Mouse (Mus musculus): ENCODE measurements around the gene Slc25a35.
"Not testable (repeated sequence)": the region's sequence is repeated elsewhere in the genome, so short reads cannot be mapped to it uniquely, and the experiment has no call there.

The Slc25a35 gene

DNA sequence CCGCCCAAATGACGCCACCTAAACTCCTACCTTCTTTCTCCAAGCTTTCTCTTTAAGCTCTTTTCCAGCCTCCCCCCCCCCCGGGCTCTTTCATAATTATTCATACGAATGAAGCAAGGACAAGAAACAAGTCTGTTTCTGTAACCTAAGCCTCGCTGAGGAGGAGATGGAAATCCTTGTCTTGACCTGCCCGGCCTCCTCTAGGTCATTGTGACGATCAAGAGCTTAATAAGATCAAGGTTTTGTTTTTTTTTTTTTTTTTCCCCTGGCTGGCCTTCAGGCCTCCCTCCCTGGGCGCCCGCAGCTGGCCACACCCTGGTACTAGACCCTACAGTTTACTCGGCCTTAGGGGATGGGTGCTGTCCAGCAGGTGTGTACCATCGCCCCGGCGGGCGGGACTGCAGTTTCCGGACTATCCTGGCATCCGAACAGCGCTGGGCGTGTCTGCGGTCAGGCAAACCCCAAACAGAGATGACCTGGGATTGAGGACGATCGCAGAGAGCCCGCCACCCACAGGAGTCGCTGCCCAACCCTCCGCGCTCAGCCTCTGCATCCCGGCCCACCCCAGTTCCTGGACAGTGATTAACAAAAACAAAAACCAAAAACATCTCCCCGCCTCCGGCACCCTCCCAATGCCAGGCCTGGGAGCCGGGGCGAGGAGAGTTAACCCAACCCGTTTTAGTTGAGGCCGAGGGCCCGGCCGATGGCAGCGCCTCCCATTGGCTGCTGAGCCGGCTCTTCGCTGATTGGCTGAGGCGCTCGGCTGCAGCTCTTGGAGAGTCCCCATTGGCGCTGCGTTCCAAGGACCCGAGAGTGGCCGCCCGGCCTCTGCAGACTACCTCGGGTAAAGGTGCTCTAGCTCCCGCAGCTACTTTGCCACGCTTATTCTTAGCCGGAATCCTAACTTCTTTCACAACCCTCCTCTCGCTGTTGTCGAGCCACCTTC, at the start of gene Slc25a35:
Gene Slc25a35 (plus strand): TSS at position 795 of the 946 bp plus-strand sequence.
- CTCF ChIA-PET: interaction anchor here (0.7 to 1.7 kb wide), 6 partner anchors 8 to 1560 kb away, joined by 3 to 22 read pairs (median 4); no protein-coding TSS in a partner anchor

DNA sequence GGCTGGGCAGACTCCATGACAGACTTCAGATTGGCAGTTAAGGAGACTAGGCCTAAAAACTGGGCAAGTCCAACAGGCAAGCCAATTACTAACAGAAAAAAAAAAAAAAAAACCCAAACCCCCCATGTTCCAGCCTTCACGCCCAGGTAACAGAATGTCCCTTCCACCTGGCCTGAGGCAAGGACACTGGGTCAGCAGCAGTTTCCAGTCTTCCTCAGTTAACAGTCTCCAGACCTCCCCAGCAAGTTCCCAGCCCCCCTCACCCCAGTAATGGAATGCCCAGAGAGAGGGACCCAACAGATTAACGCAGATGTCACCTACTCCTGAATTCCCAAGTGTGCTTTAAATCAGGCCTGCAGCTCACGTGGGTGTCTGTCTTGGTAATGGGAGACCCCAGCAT, 44.7 kb upstream of the Slc25a35 start:
- CTCF ChIA-PET: no interaction called here

DNA sequence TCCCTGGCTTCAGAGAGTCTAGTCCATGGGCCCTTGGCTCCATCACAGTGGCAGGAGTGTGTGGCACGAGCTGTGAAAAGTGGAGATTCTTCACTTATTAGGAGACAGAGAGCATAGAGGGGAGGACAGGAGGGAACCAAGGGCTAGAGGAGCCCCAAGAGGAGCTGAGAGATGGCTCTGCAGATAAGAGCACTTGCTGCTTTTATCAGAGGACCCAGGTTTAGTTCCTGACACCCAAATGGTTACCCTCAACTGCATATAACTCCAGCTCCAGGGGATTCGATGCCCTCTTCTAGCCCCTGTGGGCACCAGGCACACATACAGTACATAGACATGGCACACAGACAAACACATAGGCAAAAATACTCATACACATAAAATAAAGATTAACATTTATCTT, 43.2 kb upstream of the Slc25a35 start:
- CTCF ChIA-PET: no interaction called here

DNA sequence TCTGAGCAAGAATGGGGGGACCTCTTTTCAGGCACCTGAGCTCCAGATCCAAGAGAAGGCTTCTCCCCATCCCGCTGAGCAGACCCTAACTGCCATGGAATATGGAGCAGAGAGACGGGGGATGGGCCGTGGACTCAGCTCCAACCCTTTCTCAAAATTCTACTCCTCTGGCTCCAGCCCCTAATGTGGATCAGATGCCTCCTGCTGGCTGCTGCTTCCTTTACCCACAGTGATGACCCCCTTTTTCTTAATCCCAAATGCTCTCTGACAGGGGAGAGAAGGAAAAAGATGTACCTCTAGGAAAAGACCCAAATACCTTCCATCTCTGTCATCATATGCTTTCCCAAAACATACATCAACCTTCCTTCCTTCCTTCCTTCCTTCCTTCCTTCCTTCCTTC, 41.0 kb upstream of the Slc25a35 start, which contains the start of gene Odf4:
Gene Odf4 (minus strand): TSS at position 101 of the 400 bp plus-strand sequence.
- CTCF ChIA-PET: interaction anchor here (0.7 kb wide), 1 partner anchor 117 kb away, joined by 5 read pairs; no protein-coding TSS in a partner anchor

DNA sequence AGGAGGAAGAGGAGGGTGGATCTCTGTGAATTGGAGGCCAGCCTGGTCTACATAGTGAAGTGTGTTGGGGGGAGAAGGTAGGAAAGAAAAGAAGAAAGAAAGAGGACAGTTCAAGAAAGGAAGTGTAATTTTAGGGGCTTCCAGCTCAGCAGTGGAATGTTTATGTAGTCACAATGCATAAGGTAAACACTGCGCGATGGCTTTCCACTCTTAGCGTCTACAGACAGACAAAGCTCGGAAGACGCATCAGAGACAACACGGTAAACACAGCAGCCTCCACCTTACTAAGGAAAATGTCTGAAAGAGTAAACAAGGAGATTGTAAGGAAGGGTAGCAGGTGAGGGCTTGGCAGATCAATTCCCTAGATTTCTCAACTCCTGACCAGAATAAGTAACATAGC, 38.0 kb upstream of the Slc25a35 start:
- CTCF ChIA-PET: no interaction called here

DNA sequence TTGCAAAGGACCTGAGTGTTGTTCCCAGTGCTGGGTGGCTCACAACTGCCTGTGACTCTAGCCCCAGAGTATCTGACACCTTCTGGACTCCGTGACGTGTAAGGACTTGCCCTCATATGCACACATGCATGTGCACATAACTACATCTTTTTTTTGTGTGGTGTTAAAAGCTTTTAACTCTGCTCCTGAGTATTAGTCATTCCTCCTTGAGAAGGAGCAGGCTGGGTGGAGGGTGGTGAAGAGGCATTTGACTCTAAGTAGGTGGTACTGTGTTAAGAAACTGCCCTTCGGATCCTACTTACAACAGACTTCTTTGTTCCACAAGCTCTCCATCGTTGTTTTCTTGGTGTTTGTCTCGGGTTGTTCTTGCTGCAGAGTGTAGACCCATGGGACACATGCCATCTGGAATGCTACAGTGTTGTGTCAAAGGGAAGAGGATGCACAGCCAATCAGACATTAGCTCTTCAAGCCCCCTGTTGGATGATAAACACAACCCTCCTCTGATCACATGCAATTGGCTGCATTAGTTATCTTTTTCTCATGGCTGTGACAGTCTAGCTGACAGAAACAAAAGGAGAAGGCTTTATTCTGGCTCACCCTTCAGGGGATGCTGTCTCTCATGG, 33.9 kb upstream of the Slc25a35 start:
- CTCF ChIA-PET: no interaction called here

DNA sequence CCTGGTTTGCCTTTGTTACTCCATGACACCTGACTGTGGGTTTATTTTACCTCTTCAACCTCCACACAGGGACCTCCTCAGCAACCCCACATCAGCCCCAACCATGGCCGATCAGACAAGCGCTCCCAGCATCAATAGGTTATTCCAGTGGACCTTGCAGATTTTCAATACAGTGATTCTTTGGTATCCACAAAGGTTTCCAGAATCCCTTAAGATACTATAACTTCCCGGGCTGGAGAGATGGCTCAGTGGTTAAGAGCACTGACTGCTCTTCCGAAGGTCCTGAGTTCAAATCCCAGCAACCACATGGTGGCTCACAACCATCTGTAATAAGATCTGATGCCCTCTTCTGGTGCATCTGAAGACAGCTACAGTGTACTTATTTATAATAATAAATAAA, 31.0 kb upstream of the Slc25a35 start:
- CTCF ChIA-PET: not testable (repeated sequence)

DNA sequence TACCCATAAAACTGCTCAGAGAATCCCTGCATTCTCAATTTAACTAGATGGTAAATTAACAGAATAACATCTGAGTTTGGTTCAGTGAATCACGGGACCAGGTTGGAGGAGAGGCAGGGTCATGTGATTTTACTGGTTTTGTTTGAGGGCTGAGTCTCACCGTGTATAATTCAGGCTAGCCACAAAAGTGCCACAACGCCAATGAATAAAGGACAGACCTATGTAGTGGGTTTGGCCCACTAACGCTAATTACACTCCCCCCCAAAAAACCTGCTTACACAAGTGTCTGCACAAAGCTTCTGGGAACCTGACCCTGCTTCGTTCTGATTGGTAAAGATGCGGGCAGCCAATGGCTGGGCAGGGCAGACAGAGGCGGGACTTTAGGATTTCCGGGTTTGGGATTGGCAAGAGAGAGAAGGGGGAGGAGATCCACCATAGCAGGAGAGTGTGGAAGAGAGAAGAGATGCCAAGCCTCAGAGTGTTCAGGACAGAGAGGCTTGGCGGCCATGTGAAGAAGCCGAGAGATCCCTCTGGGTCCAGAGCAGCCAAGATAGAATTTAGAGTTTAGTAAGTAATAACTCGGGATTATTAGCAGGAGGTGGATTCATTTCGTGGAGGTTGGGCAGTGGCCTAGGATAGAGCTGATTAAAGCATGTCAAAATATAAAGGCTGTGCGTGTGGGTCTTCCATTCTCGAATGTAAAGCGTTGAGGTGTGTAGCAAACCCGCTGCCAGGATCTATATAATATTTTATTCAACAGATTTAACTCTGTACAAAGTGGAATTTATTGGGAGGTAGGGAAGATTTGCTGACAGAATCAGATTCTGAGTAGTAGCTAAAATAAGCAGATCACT, 28.3 kb upstream of the Slc25a35 start:
- CTCF ChIA-PET: no interaction called here

DNA sequence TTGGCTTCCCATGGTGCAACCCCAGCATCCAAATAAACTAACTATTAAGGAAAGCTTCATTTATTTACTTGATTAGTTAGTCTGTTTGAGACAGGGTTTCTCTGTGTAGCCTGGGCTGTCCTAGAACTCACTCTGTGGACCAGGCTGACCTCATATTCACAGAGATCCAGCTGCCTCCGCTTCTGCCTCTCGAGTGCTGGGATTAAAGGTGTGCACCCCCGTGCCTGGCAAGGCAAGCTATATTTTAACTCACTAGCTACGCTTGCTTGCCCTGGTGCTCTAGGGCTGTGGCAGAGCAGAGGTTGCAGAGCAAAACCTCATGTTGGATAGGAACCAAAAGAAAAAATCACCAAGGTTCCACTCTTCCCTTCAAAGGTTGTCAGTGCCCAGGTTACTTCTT, 27.4 kb upstream of the Slc25a35 start:
- CTCF ChIA-PET: no interaction called here

DNA sequence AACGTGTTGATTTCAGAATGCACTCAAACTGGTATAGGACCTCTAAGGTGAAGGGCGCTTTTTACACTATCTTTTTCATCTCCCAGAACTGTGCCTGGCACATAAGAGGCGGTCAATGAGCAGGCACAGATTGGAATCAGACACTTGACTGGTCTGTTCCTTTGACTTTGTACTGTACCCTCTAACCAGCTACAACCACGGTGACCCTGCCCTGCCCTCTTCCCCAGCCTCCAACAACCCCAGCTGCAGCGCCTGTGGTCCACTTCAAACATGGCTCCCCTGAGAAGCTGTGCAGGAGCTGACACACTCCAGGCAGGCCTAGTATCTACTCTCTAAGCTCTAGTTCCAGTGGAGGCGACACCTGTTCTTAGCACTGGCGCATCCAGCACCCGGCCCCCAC, 25.2 kb upstream of the Slc25a35 start:
- CTCF ChIA-PET: no interaction called here

DNA sequence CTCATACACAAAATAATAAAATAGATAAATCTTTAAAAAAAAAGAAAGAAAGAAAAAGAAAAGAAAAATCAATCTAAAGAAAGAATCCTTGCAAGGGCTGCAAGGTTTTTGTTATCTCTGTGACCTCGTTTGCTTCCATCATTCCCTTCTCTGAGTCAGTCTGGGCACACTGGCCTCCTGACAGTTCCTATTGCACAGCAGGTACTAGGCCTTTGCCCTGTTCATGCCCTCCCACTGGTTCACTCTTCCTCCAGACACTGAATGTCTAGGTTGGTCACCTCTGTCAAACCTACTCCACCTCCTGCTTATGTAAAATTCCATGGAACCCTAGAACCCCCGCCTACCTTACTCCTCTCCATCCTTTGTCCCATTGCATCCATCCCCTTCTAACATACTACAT, 22.7 kb upstream of the Slc25a35 start:
- CTCF ChIA-PET: no interaction called here

DNA sequence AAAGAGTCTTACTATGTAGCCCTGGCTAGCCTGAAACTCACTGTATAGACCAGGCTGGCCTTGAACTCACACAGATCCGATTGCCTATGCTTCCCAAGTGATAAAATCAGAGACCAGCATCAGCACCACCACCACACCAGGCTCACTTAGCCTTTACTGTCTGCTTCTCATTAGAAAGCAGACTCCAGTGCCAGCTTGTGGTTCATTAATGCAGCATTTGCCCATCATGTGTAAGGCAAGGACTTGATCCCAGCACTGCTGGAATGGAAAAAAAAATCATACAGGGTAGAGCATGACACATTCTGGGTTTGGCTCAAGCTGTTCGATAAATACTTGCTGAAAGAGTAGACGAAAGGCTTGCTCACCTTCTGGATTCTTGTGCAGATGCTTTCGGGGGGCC, 21.9 kb upstream of the Slc25a35 start:
- CTCF ChIA-PET: no interaction called here

DNA sequence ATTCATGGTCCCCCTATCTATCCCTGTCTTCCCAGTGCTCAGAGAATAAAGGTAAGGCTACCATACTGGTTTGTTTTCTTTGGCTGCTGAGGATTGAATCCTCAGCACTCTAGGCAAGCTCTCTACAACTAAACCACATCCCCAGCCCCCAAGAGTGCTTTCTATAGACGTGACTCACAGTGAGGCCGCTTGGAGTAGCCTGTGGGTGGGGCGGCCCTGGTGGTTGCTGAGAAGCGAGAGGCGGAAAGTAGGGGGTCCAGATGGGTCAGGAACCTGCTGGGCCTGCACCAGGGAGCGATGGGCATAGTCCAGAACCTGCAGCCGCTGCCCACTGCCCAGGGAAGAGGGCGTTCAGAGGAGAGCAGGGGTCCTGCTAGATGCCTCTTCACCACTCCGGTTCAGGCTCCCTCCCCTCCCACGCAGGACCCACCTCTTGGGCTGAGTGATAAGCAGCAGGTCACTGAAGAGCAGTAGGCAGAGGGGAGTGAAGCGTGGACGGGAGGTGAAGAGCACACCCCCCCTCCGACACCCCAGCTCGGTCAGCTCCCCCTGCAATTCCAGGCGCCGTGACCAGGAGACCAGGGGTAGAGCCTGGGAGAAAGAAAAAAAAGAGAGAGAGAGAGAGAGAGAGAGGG, 21.0 kb upstream of the Slc25a35 start:
- CTCF ChIA-PET: no interaction called here

DNA sequence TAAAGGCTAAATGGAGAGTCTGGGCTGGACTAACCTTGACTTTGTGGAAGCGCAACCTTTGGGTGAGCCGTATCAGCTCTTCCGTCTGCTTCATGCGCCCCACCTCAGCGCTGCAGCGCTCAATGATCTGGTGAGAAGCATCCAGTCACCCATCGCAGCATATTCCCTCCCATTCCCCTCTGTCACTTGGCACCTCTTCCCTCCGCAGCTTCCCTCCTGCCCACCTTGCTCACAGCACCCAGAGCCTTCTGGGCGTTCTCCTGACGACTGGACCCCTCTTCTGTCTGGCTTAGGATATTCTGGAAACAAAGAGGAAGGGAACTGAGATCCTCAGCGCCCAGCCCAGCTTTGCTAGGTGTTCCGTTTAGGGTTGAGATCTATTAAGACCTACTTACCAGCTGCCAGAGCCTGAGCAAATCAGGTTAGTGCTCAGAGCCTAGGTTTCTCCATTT, 20.4 kb upstream of the Slc25a35 start:
- CTCF ChIA-PET: no interaction called here

DNA sequence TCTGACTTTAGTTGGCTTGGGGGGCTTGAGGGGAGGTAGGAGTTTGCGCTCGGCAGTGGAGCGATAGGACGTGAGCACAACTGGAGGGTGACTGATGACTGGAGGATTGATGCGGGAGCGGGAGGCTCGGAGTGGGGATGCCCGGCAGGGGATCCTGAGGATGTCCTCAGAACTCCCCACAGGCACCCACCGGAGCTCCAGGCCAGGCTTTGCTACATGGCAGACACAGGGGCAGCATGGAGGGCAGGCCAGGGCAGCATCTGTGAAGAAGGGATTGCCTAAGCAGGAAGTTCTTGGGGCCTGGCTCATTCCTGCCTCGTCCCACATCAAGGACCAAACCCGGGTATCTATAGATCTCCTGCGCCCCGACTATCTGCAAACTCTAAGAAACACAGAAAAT, 14.0 kb upstream of the Slc25a35 start:
- CTCF ChIA-PET: interaction anchor here (0.5 kb wide), 1 partner anchor 209 kb away, joined by 5 read pairs; no protein-coding TSS in a partner anchor

DNA sequence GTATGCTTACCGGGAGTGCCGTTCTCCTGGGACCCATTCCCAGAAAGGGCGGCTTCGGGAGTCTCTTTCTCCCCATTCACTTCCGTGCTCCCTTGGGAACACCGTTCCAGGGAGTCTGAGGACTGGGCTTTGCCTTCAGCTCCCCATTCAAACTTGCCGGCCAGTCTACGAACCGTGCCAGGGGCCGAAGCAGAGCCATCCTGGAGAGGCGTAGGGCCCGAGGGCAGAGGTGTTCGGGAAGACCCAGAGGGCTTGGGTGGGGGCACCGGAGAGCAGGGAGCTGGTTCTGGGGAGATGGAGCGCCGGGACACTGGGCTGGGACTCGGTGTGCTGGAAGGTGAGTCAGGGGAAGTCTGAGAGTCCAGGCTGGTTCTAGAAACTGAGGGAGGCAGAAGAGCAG, 13.5 kb upstream of the Slc25a35 start:
- CTCF ChIA-PET: no interaction called here

DNA sequence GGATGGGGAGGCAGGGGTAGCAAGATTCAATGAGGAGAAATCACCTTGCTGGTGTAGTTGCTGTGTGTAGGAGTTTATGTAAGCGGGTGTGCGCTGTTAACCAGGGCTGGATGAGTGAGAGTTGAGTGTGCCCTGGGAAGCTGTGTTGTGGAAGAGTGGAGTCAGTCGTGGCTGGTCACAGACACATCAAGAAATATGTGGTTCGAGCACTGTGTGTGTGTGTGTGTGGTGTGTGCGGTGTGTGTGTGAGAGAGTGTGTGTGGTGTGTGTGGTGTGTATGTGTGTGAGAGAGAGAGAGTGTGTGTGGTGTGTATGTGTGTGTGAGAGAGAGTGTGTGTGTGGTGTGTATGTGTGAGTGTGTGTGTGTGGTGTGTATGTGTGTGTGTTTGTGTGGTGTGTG, 12.5 kb upstream of the Slc25a35 start:
- CTCF ChIA-PET: interaction anchor here (0.6 kb wide), 1 partner anchor 13 kb away, joined by 5 read pairs; no protein-coding TSS in a partner anchor

DNA sequence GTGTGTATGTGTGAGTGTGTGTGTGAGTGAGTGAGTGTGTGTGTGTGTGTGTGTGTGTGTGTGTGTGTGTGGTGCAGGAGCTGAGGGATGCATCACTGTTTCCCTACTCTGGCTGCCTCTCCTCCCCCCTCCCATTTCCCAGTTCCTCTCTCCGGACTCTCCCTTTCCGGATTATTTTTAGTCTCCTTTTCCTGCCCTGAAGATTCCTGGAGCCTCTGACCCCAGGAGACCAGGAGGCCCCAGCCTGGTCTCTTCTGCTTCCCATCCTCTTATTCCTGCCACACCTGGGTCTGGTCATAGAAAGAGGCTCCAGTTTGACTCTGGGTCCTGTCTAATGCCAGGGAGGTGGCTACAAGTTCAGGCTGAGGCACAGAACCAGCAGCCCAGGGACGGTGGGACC, 11.8 kb upstream of the Slc25a35 start:
- CTCF ChIA-PET: no interaction called here

DNA sequence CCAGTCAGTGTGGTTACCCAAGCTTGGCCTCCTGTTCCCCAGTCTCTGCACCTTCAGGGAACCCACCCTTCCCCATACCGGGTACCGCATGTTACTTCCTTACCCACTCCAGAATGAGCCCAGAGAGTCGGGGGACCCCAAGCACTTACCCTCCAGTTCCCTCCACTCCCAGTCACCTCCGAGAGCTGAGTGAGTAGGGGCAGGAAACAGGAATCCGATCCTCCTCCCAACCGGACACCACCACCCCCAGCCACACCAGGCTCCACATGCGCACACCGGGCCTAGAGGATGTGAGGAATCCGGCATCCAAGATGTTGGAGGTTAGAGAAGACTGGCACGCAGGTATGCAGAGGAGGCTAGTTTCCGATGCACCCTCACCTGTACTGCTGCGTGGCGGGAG, 11.2 kb upstream of the Slc25a35 start:
- CTCF ChIA-PET: no interaction called here

DNA sequence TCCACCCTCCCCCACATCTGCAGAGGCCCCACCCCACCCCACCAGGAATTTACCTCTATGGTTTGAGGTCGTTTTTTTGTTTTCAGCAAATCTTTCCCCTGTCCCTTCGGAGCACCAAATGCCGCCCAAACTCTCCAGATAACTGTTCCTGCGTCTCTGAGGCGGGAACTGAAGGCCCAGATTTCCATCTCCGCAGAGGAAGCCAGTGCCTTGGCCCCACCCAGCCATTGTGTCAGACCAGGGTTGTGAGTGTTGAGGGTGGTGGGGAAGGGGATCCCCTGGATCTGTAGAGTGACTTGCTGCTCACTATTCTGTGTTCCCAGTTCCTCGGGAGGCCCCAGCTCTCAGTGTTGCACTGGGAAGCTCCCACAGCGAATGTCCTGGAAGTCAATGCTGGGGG, 10.6 kb upstream of the Slc25a35 start, which contains the start of gene Arhgef15:
Gene Arhgef15 (minus strand): TSS at position 173 of the 400 bp plus-strand sequence.
- CTCF ChIA-PET: no interaction called here

DNA sequence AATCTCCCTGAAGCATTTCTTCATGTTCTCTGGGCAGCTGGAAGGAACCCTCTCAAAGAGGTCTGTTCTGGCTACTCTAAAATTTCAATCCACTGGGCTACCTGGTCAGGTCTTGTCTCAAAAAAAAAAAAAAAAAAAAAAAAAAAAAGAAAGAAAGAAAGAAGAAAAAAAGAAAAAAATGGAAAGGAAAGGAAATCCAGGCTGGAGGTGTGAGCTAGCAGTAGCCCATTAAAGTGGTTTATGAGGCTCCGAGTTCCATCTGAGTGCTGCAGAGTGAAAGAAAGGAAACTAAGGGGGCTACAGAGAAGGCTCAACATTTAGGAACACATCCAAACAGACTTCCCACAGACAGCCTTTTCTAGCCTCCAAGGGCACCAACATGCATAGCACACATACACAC, 10.0 kb upstream of the Slc25a35 start:
- CTCF ChIA-PET: no interaction called here

DNA sequence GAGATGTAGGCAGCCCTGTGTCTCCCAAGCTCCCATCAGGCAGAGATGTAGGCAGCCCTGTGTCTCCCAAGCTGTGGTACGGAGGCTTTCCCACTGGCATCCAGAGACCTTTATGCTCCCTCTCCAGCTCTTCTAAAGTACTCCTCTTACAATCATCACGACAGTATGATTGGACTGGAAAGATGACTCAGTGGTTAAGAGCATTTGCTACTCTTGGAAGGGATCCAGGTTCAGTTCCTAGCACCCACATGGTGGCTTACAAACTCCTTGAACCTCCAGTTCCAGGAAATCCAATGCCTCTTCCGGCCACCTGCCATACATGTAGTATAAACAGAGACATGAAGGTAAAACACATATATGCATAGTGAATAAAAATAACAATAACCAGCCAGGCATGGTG, 6.3 kb upstream of the Slc25a35 start:
- CTCF ChIA-PET: no interaction called here

Data from spleen, embryonic (tissue).